Mouse (Mus musculus) brain, embryonic 14.5 days (tissue): ENCODE results near the gene Cpeb1.

Experiments used
- CTCF ChIP-seq: fragments of 200-500 bp; IDR thresholded peaks from 2 replicates; pipeline ENCODE4 v1.5.1; 2012; ENCODE audit warnings: inconsistent platforms, mild to moderate bottlenecking, moderate library complexity, borderline replicate concordance; ENCODE audit not compliant: insufficient read depth, insufficient read length; ENCODE audit errors: extremely low read depth
- POLR2A ChIP-seq: fragments of 200-500 bp; IDR thresholded peaks from 2 replicates; pipeline ENCODE4 v1.6.1; 2012; ENCODE audit warnings: mild to moderate bottlenecking, inconsistent platforms, borderline replicate concordance; ENCODE audit not compliant: poor library complexity, insufficient read depth, insufficient read length, severe bottlenecking; ENCODE audit errors: extremely low read depth

- TF ChIP-seq CTCF (no peak), POLR2A (no peak)
Measured at GRCm38 (mm10) chr7:81475221-81475620, 20.0 kb upstream of the Cpeb1 start.
